Mouse (Mus musculus): ENCODE measurements around the gene Srrm2. TPM values are rescaled to one million over a fixed set of nuclear protein-coding genes. Genes with fewer than 3 reads are reported as not detected.

The Srrm2 gene
- polyA plus RNA-seq, 1 experiment, result 671 TPM

GRCm38 (mm10) chr17:23802746-23803365 lies 12.5 kb downstream of the Srrm2 start:
- peak; percentile 76 for TF ChIP-seq POLR2A (IDR thresholded peaks at IDR 0.05; ENCODE audit: low read depth, low read length)
- TF ChIP-seq CTCF (IDR thresholded peaks at IDR 0.05; ENCODE audit: extremely low read depth, insufficient read depth, insufficient read length, insufficient replicate concordance), result no peak
- Histone ChIP-seq H3K4me3 (ENCODE audit: extremely low read depth, insufficient read depth, insufficient read length) (peak overlapping the region; percentile 90), H3K27me3 (ENCODE audit: control insufficient read depth, insufficient read depth, low read length) (no peaks in the 10 kb centered on the region), H3K4me1 (ENCODE audit: control insufficient read depth, insufficient read depth, insufficient read length) (peaks cover 11% of the 10 kb centered on the region), H3K27ac (ENCODE audit: insufficient read depth, low read length) (peak overlapping the region; percentile 95), H3K36me3 (ENCODE audit: control insufficient read depth, insufficient read depth, low read length) (peaks cover 4% of the 10 kb centered on the region)
- under 1% methylated on average over 59 of the region's 60 CpGs for WGBS
- peak; percentile 96 to 99 for DNase-seq (ENCODE audit: low read depth in 1 of 2, low spot score in 2 of 2)

GRCm38 (mm10) chr17:23803366-23804041 lies 13.2 kb downstream of the Srrm2 start:
- peaks cover 9% of the 10 kb centered on the region for H3K36me3 ChIP-seq (ENCODE audit: control insufficient read depth, insufficient read depth, low read length)
- peak overlapping the region; percentile 90 for H3K4me3 ChIP-seq (ENCODE audit: extremely low read depth, insufficient read depth, insufficient read length)
- peak overlapping the region; percentile 95 for H3K27ac ChIP-seq (ENCODE audit: insufficient read depth, low read length)
- TF ChIP-seq CTCF (IDR thresholded peaks at IDR 0.05; ENCODE audit: extremely low read depth, insufficient read depth, insufficient read length, insufficient replicate concordance) (no peak), POLR2A (IDR thresholded peaks at IDR 0.05; ENCODE audit: low read depth, low read length) (no peak)
- peak; percentile 49 to 67 for DNase-seq (ENCODE audit: low read depth in 1 of 2, low spot score in 2 of 2)
- H3K27me3 ChIP-seq (ENCODE audit: control insufficient read depth, insufficient read depth, low read length), result no peaks in the 10 kb centered on the region
- peaks cover 11% of the 10 kb centered on the region for H3K4me1 ChIP-seq (ENCODE audit: control insufficient read depth, insufficient read depth, insufficient read length)
- WGBS, result under 1% methylated on average over 72 of the region's 83 CpGs

GRCm38 (mm10) chr17:23804426-23805085 lies 14.2 kb downstream of the Srrm2 start:
- no peaks in the 10 kb centered on the region for H3K27me3 ChIP-seq (ENCODE audit: control insufficient read depth, insufficient read depth, low read length)
- peaks cover 18% of the 10 kb centered on the region for H3K36me3 ChIP-seq (ENCODE audit: control insufficient read depth, insufficient read depth, low read length)
- DNase-seq (ENCODE audit: low read depth in 1 of 2, low spot score in 2 of 2), result no peak
- peak overlapping the region; percentile 90 for H3K4me3 ChIP-seq (ENCODE audit: extremely low read depth, insufficient read depth, insufficient read length)
- H3K4me1 ChIP-seq (ENCODE audit: control insufficient read depth, insufficient read depth, insufficient read length), result peaks cover 11% of the 10 kb centered on the region
- TF ChIP-seq POLR2A (IDR thresholded peaks at IDR 0.05; ENCODE audit: low read depth, low read length), result no peak
- TF ChIP-seq CTCF (IDR thresholded peaks at IDR 0.05; ENCODE audit: extremely low read depth, insufficient read depth, insufficient read length, insufficient replicate concordance), result no peak
- under 1% methylated on average over 8 of the region's 8 CpGs for WGBS
- H3K27ac ChIP-seq (ENCODE audit: insufficient read depth, low read length), result peak overlapping the region; percentile 95

GRCm38 (mm10) chr17:23806867-23807266 lies 16.5 kb downstream of the Srrm2 start:
- H3K4me3 ChIP-seq (ENCODE audit: extremely low read depth, insufficient read depth, insufficient read length), result peak overlapping the region; percentile 13; the same call in 1 of the 2 replicates
- WGBS, result 73% methylated on average over 25 of the region's 25 CpGs
- H3K4me1 ChIP-seq (ENCODE audit: control insufficient read depth, insufficient read depth, insufficient read length), result peaks cover 11% of the 10 kb centered on the region

GRCm38 (mm10) chr17:23807918-23808317 lies 17.6 kb downstream of the Srrm2 start:
- WGBS, result 86% methylated on average over 3 of the region's 3 CpGs
- Histone ChIP-seq H3K4me3 (ENCODE audit: extremely low read depth, insufficient read depth, insufficient read length) (no peak overlapping the region), H3K27ac (ENCODE audit: insufficient read depth, low read length) (no peak overlapping the region), H3K36me3 (ENCODE audit: control insufficient read depth, insufficient read depth, low read length) (peaks cover 41% of the 10 kb centered on the region), H3K27me3 (ENCODE audit: control insufficient read depth, insufficient read depth, low read length) (no peaks in the 10 kb centered on the region), H3K4me1 (ENCODE audit: control insufficient read depth, insufficient read depth, insufficient read length) (peaks cover 9% of the 10 kb centered on the region)
- TF ChIP-seq POLR2A (IDR thresholded peaks at IDR 0.05; ENCODE audit: low read depth, low read length), result no peak
- no peak for TF ChIP-seq CTCF (IDR thresholded peaks at IDR 0.05; ENCODE audit: extremely low read depth, insufficient read depth, insufficient read length, insufficient replicate concordance)
- no peak for DNase-seq (ENCODE audit: low read depth in 1 of 2, low spot score in 2 of 2)

More at GRCm38 (mm10) chr17:23806867-23807266, 16.5 kb downstream of the Srrm2 start:
- peaks cover 35% of the 10 kb centered on the region for H3K36me3 ChIP-seq (ENCODE audit: control insufficient read depth, insufficient read depth, low read length)
- no peak for DNase-seq (ENCODE audit: low read depth in 1 of 2, low spot score in 2 of 2)
- no peak overlapping the region for H3K27ac ChIP-seq (ENCODE audit: insufficient read depth, low read length)
- H3K27me3 ChIP-seq (ENCODE audit: control insufficient read depth, insufficient read depth, low read length), result no peaks in the 10 kb centered on the region
- TF ChIP-seq CTCF (IDR thresholded peaks at IDR 0.05; ENCODE audit: extremely low read depth, insufficient read depth, insufficient read length, insufficient replicate concordance) (no peak), POLR2A (IDR thresholded peaks at IDR 0.05; ENCODE audit: low read depth, low read length) (no peak)

GRCm38 (mm10) chr17:23815641-23816040 lies 25.3 kb downstream of the Srrm2 start:
- Histone ChIP-seq H3K4me3 (ENCODE audit: extremely low read depth, insufficient read depth, insufficient read length) (no peak overlapping the region), H3K27me3 (ENCODE audit: control insufficient read depth, insufficient read depth, low read length) (no peaks in the 10 kb centered on the region), H3K4me1 (ENCODE audit: control insufficient read depth, insufficient read depth, insufficient read length) (no peaks in the 10 kb centered on the region), H3K27ac (ENCODE audit: insufficient read depth, low read length) (no peak overlapping the region), H3K36me3 (ENCODE audit: control insufficient read depth, insufficient read depth, low read length) (peaks cover 77% of the 10 kb centered on the region)
- DNase-seq (ENCODE audit: low read depth in 1 of 2, low spot score in 2 of 2), result no peak
- 96% methylated on average over 16 of the region's 16 CpGs for WGBS
- TF ChIP-seq CTCF (IDR thresholded peaks at IDR 0.05; ENCODE audit: extremely low read depth, insufficient read depth, insufficient read length, insufficient replicate concordance), result no peak
- TF ChIP-seq POLR2A (IDR thresholded peaks at IDR 0.05; ENCODE audit: low read depth, low read length), result no peak

All from spleen, adult 2 months (tissue).